Mouse (Mus musculus): ENCODE measurements around the gene Trpm4.

- TF ChIP-seq CTCF (IDR thresholded peaks at IDR 0.05; ENCODE audit: low read depth, low read length) (no peak), POLR2A (IDR thresholded peaks at IDR 0.05; ENCODE audit: insufficient read depth, low read length) (no peak), EP300 (IDR thresholded peaks at IDR 0.05; ENCODE audit: insufficient read depth, low read depth, low read length) (no peak)
These were observed 4.8 kb upstream of the Trpm4 start for GRCm38 (mm10) chr7:45338161-45338911.

Data from ES-Bruce4 (cell line).